Mouse (Mus musculus) ES-E14 (cell line): Measurements from ENCODE around the gene Unc93a2.
"Not testable (repeated sequence)": the region's sequence is repeated elsewhere in the genome, so short reads cannot be mapped to it uniquely, and the experiment has no call there.

Experiments
- CHD2 ChIP-seq: IDR thresholded peaks from 2 replicates; pipeline ENCODE4 v1.6.1; 2014; ENCODE audit warnings: mild to moderate bottlenecking, low read depth, low read length, inconsistent platforms
- HCFC1 ChIP-seq: IDR thresholded peaks from 2 replicates; pipeline ENCODE4 v1.6.1; 2012; ENCODE audit warnings: low read length, inconsistent platforms, borderline replicate concordance; ENCODE audit not compliant: insufficient read depth
- MAFK ChIP-seq: IDR thresholded peaks from 2 replicates; pipeline ENCODE4 v1.6.1; 2014; ENCODE audit warnings: mild to moderate bottlenecking, low read depth, low read length, inconsistent platforms; ENCODE audit not compliant: insufficient read depth
- ZC3H11A ChIP-seq: IDR thresholded peaks from 2 replicates; pipeline ENCODE4 v1.6.1; 2012; ENCODE audit warnings: low read depth, mild to moderate bottlenecking, inconsistent platforms, low read length, borderline replicate concordance
- ZNF384 ChIP-seq: IDR thresholded peaks from 2 replicates; pipeline ENCODE4 v1.6.1; 2012; ENCODE audit warnings: low read depth, low read length, inconsistent platforms

DNA sequence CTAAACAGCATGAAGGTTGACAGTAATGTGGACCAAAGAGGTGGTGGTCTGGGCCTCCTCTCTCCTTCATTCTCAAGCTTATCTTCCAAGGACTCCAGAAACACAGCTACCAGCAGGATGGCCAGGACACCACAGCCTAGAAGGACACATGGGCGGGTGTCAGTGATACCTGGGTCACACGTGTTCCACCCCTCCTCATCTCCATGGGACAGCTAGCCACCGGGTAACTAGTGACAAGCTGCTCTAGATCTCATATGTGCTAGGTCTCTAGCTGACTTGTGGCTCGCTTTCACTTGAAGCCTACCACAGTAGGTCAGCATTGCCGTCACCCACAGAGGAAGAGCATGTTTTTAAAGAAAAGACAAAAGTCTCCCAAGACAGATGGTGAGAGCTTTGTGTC is 13.4 kb downstream of the Unc93a2 start, which contains the start of gene Gm49630:
- TF ChIP-seq HCFC1, MAFK, ZC3H11A, ZNF384, CHD2: not testable (repeated sequence)
